Comparison of ENCODE assay signal across 17 mouse cellular contexts in the genomic region with DNA sequence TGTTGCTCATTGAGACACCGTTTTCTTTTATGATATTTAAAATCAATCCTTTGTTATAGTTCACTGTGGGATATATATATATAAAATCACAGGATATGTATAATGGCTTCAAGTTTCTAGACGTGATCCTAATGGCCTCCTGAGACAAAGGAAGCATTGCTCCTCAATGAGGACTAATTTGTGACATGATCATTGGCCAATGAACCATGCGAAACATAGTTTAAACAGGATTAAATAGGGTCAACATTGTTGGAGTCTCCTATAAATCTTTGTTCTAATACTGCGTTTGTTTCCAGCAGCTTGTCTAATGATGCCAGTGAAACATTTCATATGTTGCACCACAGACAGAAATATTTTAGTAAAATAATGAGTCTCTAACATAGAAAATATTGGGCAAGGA.
"Had no signal": no experiment of that assay in that cellular context is flagged by ENCODE, and none has a peak within 500 bp of the region (broad histone marks: within the 10 kb centered on the region; RNA-seq: fewer than 3 reads in every experiment).

No protein-coding gene starts in this region.

- H3K4me2 ChIP-seq: liver, embryonic 11.5 days; liver, embryonic 13.5 days; liver, embryonic 15.5 days; midbrain, embryonic 11.5 days; midbrain, embryonic 13.5 days; midbrain, embryonic 15.5 days; neural tube, embryonic 12.5 days had no signal

- H3K4me3 ChIP-seq: liver, embryonic 13.5 days; liver, embryonic 15.5 days; megakaryocyte, embryonic 14.5 days; midbrain, embryonic 13.5 days; midbrain, embryonic 15.5 days; neural tube, embryonic 12.5 days had no signal

- H3K4me1 ChIP-seq: liver, embryonic 13.5 days; liver, embryonic 15.5 days; megakaryocyte, embryonic 14.5 days; midbrain, embryonic 13.5 days; midbrain, embryonic 15.5 days; neural tube, embryonic 12.5 days had no signal

- DNase-seq: liver; liver, embryonic 13.5 days; liver, postnatal 0 days; lung, adult 2 months; lung, postnatal 10 days; right cerebral cortex, postnatal 14 days; thymus, adult 18-20 months; thymus, postnatal 14 days; thymus, postnatal 36 days had no signal

- H3K9me3 ChIP-seq: liver, embryonic 13.5 days; liver, embryonic 15.5 days; megakaryocyte, embryonic 14.5 days; midbrain, embryonic 13.5 days; midbrain, embryonic 15.5 days; neural tube, embryonic 12.5 days had no signal

- H3K9ac ChIP-seq: liver, embryonic 13.5 days; liver, embryonic 15.5 days; liver, postnatal 0 days; midbrain, embryonic 13.5 days; midbrain, embryonic 15.5 days; neural tube, embryonic 12.5 days had no signal

- H3K27ac ChIP-seq: liver, embryonic 13.5 days; liver, embryonic 15.5 days; macrophage; midbrain, embryonic 13.5 days; midbrain, embryonic 15.5 days; neural tube, embryonic 12.5 days had no signal

- H3K36me3 ChIP-seq: liver, embryonic 13.5 days; liver, embryonic 15.5 days; midbrain, embryonic 13.5 days; midbrain, embryonic 15.5 days; neural tube, embryonic 12.5 days had no signal

- ATAC-seq: liver, postnatal 0 days; midbrain, embryonic 13.5 days; midbrain, embryonic 15.5 days had no signal

- H3K27me3 ChIP-seq: liver, embryonic 13.5 days; liver, embryonic 15.5 days; megakaryocyte, embryonic 14.5 days; midbrain, embryonic 13.5 days; midbrain, embryonic 15.5 days; neural tube, embryonic 12.5 days had no signal
